Mouse (Mus musculus) cerebellum, adult (tissue): ENCODE results near the gene Il17f.
A peak's percentile ranks its signal among the peaks of the same experiment; 100 is the strongest.
"Not testable (repeated sequence)": the region's sequence is repeated elsewhere in the genome, so short reads cannot be mapped to it uniquely, and the experiment has no call there.

Source experiments
- ATAC-seq: cut with Nextera tagmentation; 2 replicates; pipeline ENCODE4 v1.9.2; 2017; ENCODE audit warnings: mild to moderate bottlenecking, moderate library complexity, mixed read lengths; ENCODE audit not compliant: insufficient number of reproducible peaks, low FRiP score, low TSS enrichment

Gene Il17f

GRCm38 (mm10) chr1:20788419-20788818, 2.0 kb downstream of the Il17f start:
- ATAC-seq, result no peak

DNA sequence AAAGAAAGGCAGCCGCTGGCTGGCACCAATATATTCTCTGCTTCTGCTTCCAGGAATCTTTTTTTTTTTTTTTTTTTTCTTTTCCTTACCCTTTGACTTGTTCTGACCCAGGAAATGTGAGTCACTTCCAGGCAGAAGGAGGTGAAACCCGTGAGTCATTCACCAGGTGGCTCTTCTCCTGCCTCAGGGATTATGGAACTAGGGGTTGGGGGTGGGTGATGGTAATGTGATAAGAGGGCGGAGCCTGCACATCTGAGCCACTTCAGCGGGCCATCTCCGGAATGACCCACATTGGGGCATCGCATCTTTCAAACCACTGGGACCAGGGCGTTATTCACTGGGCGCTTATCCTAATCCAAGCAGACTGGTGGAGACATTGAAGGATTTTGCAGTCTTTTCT, 3.4 kb downstream of the Il17f start:
- ATAC-seq, result no peak

- no peak for ATAC-seq
Observed at GRCm38 (mm10) chr1:20778366-20778765, 12.1 kb downstream of the Il17f start.

GRCm38 (mm10) chr1:20774026-20774730, 16.2 kb downstream of the Il17f start:
- not testable (repeated sequence) for ATAC-seq

DNA sequence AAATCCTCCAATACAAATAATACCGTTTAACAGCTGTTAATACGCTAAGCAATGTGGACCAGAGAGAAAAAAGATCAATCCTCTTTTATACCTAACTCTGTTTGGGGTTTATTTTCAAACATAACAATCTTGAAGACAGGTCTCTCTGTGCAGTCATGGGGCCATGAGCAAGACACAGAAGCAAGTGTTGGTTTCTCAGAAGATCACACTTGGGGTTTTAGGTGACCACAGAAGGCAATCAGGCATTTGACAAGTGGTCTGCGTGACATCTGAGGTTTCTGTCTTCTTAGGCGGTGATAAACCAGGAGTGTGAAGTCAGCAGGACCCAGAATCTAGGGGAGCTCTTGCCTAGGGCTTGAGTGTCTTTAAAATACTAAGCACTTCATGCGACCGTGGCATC, 23.9 kb downstream of the Il17f start:
- no peak for ATAC-seq

DNA sequence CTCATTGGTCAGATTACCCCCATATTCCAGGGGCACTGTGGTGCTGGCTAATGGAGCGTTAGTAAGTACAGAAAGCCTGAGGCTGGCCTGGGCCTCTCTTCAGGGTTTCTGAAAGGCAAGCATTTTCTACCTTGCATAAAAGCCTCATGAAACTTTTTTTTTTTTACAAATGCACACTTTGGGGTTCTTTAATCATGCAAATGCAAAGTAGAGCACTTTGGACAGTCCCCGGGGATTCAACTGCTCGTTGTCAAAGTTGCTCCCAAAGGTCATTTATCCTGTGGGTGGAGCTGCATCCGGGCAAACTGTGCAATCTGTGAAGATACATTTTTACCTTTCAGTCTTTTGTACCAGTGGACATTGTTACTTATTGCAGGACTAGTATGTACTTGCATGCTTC, 29.0 kb downstream of the Il17f start:
- no peak for ATAC-seq

DNA sequence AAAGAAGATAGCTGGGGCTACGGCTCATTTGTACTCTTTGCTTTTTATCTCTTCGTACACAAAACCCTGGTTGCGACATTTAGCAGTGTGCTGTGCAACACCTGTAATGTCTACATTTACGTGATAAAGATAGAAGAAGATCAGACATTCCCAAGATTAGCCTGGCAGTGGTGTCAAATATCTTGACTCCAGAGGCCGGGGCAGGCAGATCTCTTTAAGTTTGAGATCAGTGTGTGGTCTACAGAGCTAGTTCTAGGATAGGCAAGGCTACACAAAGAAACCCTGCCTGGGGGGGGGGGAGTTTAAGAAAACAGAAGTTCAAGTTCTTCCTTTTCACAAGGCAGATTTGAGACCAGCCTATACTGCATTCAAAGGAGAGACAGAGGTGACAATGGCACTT, 30.1 kb downstream of the Il17f start:
- no peak for ATAC-seq

- ATAC-seq, result 0 out of 2 replicates have a peak, but pooled peaks have one; percentile 23
Observed at GRCm38 (mm10) chr1:20759799-20760198, 30.6 kb downstream of the Il17f start.

- no peak for ATAC-seq
Observed at GRCm38 (mm10) chr1:20757586-20757985, 32.8 kb downstream of the Il17f start.

DNA sequence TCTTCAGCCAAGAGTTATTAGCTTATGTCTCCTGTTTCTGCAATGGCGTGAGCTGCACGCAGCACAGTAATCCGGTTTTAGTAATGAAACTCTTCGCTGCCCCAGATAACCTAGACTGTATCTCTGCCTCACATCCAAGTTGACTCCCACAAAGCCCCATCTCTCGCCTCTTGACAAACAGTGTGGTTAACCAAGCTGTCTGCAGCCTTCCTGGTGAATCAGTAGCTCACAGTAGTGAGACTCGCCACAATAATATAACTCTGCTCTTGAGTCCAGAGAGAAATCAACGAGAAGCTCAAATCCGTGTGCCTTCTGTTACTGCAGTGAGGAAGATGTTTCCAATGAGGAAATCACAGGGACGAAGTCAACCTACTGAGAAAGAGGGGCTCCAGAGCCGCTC, 36.0 kb downstream of the Il17f start:
- no peak for ATAC-seq

GRCm38 (mm10) chr1:20740496-20740998, 49.9 kb downstream of the Il17f start:
- no peak for ATAC-seq

- ATAC-seq, result no peak
Observed at GRCm38 (mm10) chr1:20738483-20738882, 51.9 kb downstream of the Il17f start.

DNA sequence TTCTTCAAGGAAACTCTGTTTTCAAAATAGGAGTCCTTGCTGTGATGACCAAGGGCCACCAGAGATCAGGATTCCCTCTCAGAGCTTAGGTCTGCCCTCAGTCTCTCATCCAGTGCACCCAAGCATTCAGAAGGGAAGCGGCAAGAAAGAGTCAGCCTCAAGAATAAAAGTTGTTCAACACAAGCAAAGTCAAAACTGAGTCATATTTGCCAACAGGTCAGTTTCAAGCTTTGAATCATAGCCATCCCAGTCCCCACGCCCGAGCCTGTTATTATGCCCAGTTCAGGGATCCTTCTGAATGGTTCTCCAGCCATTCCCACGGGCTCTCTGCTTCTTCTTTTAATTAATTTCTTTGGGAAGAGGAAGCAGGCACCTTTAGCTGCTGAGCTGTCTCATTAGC, 53.8 kb downstream of the Il17f start:
- no peak for ATAC-seq

DNA sequence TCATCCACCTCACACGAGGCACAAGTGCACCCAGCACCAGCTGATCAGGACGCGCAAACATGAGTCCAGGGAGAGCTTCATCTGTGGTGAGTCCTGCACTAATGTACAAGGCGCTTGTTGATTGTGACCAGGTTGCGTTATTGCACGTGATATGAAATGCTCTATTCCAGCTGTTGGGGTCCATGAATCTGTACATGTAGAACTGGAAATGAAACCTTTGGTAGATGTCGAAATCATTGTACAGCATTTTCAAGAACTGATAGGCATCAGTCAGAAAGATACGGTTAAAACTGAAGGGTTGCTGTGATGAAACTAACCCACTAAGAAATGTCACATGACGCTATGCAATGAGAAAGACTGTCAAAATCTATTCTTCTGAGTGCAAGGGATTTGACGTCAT, 59.5 kb downstream of the Il17f start, which contains the start of gene Il17a:
Gene Il17a, plus strand, starts transcription at position 3 of the 400 bp plus-strand sequence.
- no peak for ATAC-seq
